Mouse (Mus musculus) CH12.LX (cell line): ENCODE data around the gene Olfr693. TPM values are rescaled to one million over a fixed set of nuclear protein-coding genes. Genes with fewer than 3 reads are reported as not detected.

Experiments
- DNase-seq: peaks from one replicate; pipeline ENCODE4 v3.0.0-alpha.2; 2013; ENCODE audit errors: extremely low read depth
- H3K27ac ChIP-seq: 2 replicates; pipeline ENCODE4 v1.5.1; 2012; ENCODE audit warnings: low read depth, mild to moderate bottlenecking, control low read depth, moderate library complexity; ENCODE audit not compliant: insufficient read depth
- H3K27me3 ChIP-seq: replicated peaks from 2 replicates; pipeline ENCODE3; 2012; ENCODE audit warnings: inconsistent platforms
- H3K36me3 ChIP-seq, 2 experiments: replicated peaks in 1 of 2; 2 replicates each; pipeline versions ENCODE3 to v1.6.1; 2012; ENCODE audit warnings: inconsistent platforms in 1 of 2, low read length in 1 of 2, mild to moderate bottlenecking in 1 of 2, mixed read lengths in 1 of 2, moderate library complexity in 1 of 2; ENCODE audit not compliant: control insufficient read depth in 1 of 2, insufficient read depth in 1 of 2
- H3K4me1 ChIP-seq, 2 experiments: 2 replicates each; pipeline ENCODE4 v1.6.1; 2012; ENCODE audit warnings: inconsistent platforms in 1 of 2, moderate library complexity in 1 of 2; ENCODE audit not compliant: insufficient read depth in 2 of 2, control insufficient read depth in 1 of 2
- H3K4me2 ChIP-seq: 2 replicates; pipeline ENCODE4 v1.6.1; 2012; ENCODE audit warnings: low read depth, mild to moderate bottlenecking, control low read depth; ENCODE audit not compliant: poor library complexity, insufficient read depth, severe bottlenecking
- H3K4me3 ChIP-seq, 3 experiments: fragments of 150-350 bp in 1 of 3; sonication (generic) in 1 of 3; replicated peaks in 1 of 3; 2 replicates each; pipeline versions ENCODE3 to v1.5.1; 2011 to 2012; ENCODE audit warnings: low read depth in 2 of 3, low read length in 2 of 3, mild to moderate bottlenecking in 2 of 3, moderate library complexity in 2 of 3, control low read depth in 1 of 3, improper control_type of control experiment in 1 of 3, inconsistent platforms in 1 of 3, mixed read lengths in 1 of 3; ENCODE audit not compliant: poor library complexity in 1 of 3
- H3K79me2 ChIP-seq: replicated peaks from 2 replicates; pipeline ENCODE4 v1.6.1; 2012; ENCODE audit warnings: mild to moderate bottlenecking, moderate library complexity; ENCODE audit not compliant: control insufficient read depth, poor library complexity, insufficient read depth, severe bottlenecking; ENCODE audit errors: extremely low read depth
- H3K9ac ChIP-seq: 2 replicates; pipeline ENCODE4 v1.6.1; 2012; ENCODE audit warnings: low read depth, mild to moderate bottlenecking, control low read depth, moderate library complexity; ENCODE audit not compliant: insufficient read depth
- H3K9me3 ChIP-seq: replicated peaks from 2 replicates; pipeline ENCODE3; 2012; ENCODE audit warnings: low read length, inconsistent platforms, mixed read lengths
- ZMIZ1 ChIP-seq: IDR thresholded peaks from 2 replicates; pipeline ENCODE4 v1.6.1; 2012; ENCODE audit warnings: low read depth, mild to moderate bottlenecking, inconsistent platforms, low read length, improper control_type of control experiment
- dilution Hi-C: fragments of 300-500 bp; cut with MboI; formaldehyde crosslinking; loops from 2 replicates; pipeline ENCODE4 v1.14.3; 2020; ENCODE audit warnings: low sequenced_read_pairs; ENCODE audit not compliant: extremely low pct_unique_long_range_greater_than_20kb, extremely low pct_ligation_motif_present
- in situ Hi-C: fragments of 300-500 bp; cut with MboI; formaldehyde crosslinking; loops from 3 replicates; pipeline ENCODE4 v1.14.3; 2019; ENCODE audit warnings: low sequenced_read_pairs, low pct_ligation_motif_present, low pct_unique_long_range_greater_than_20kb, mixed read lengths
- polyA plus RNA-seq: library from polyadenylated mRNA; unstranded; fragments of >175 nt; gene quantifications from 2 replicates; pipeline ENCODE4 v1.2.1, GENCODE M21; 2012; ENCODE audit warnings: low read depth; ENCODE audit not compliant: insufficient read length
- total RNA-seq, 2 experiments: library from RNA; depleted of rRNA; stranded (reverse); fragments of 300-350 nt in 1 of 2; fragments of >200 nt in 1 of 2; gene quantifications; 2 replicates each; pipeline ENCODE4 v1.2.3; 2012 to 2014

Gene Olfr693
- total and polyA plus RNA-seq, 3 experiments, result not detected

DNA sequence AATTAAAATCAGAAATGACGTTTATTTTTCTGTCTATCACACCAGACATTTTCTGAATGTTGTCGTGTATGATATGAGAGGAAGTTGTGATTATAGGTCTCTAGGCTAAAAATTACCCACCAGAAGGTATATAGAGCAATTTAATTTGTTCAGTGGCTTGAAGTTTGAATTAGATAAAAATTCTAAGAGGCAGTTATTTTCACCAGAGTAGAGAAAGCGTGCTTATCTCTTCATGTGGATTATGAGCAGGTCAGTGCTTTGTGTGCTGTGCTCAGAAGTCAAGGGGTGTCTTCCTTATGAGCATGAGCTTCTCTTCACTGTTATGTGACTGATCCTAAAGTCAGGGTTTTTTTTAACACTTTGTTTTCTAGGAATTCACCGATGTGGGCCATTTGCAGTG is 44.8 kb downstream of the Olfr693 start:
- no peaks in the 10 kb centered on the region for H3K9me3 ChIP-seq
- H3K27me3 ChIP-seq, result no peaks in the 10 kb centered on the region
- H3K79me2 ChIP-seq, result 0 out of 2 replicates have a peak, but pooled peaks cover 2% of the 10 kb centered on the region
- no peak overlapping the region for H3K27ac ChIP-seq
- dilution Hi-C loops (no loop called here), in situ Hi-C loops (no loop called here)
- TF ChIP-seq ZMIZ1, result no peak
- DNase-seq, result no peak
- H3K4me2 ChIP-seq, result no peak overlapping the region
- H3K4me3 ChIP-seq, result no peak overlapping the region
- H3K36me3 ChIP-seq, result peaks cover 4 to 10% of the 10 kb centered on the region in 2 experiments
- H3K9ac ChIP-seq, result no peak overlapping the region
- H3K4me1 ChIP-seq, result no peaks in the 10 kb centered on the region

Other genes starting within 250 kb of the Olfr693 start
- gene Olfr694, start 11.2 kb upstream of the Olfr693 start, total RNA-seq (2012; rRNA removed), result not detected in 2 replicates
- not detected in 2 replicates for gene Olfr694, start 11.2 kb upstream of the Olfr693 start, total RNA-seq (2014; rRNA removed)
- not detected in 2 replicates for gene Olfr694, start 11.2 kb upstream of the Olfr693 start, polyA plus RNA-seq
- not detected in 2 replicates for gene Olfr695, start 35.8 kb upstream of the Olfr693 start, total RNA-seq (2012; rRNA removed)
- gene Olfr695, start 35.8 kb upstream of the Olfr693 start, total RNA-seq (2014; rRNA removed), result not detected in 2 replicates
- gene Olfr695, start 35.8 kb upstream of the Olfr693 start, polyA plus RNA-seq, result not detected in 2 replicates
- gene Olfr697, start 61.9 kb upstream of the Olfr693 start, total RNA-seq (2012; rRNA removed), result not detected in 2 replicates
- gene Olfr697, start 61.9 kb upstream of the Olfr693 start, total RNA-seq (2014; rRNA removed), result not detected in 2 replicates
- not detected in 2 replicates for gene Olfr697, start 61.9 kb upstream of the Olfr693 start, polyA plus RNA-seq
- gene Olfr698, start 74.8 kb upstream of the Olfr693 start, total RNA-seq (2012; rRNA removed), result not detected in 2 replicates
- not detected in 2 replicates for gene Olfr698, start 74.8 kb upstream of the Olfr693 start, total RNA-seq (2014; rRNA removed)
- not detected in 2 replicates for gene Olfr698, start 74.8 kb upstream of the Olfr693 start, polyA plus RNA-seq
- gene Olfr699, start 112.6 kb upstream of the Olfr693 start, total RNA-seq (2012; rRNA removed), result not detected in 2 replicates
- gene Olfr699, start 112.6 kb upstream of the Olfr693 start, total RNA-seq (2014; rRNA removed), result not detected in 2 replicates
- gene Olfr699, start 112.6 kb upstream of the Olfr693 start, polyA plus RNA-seq, result not detected in 2 replicates
- not detected in 2 replicates for gene Olfr700, start 128.2 kb upstream of the Olfr693 start, total RNA-seq (2012; rRNA removed)
- not detected in 2 replicates for gene Olfr700, start 128.2 kb upstream of the Olfr693 start, total RNA-seq (2014; rRNA removed)
- not detected in 2 replicates for gene Olfr700, start 128.2 kb upstream of the Olfr693 start, polyA plus RNA-seq
- not detected in 2 replicates for gene Olfr701, start 133.5 kb upstream of the Olfr693 start, total RNA-seq (2012; rRNA removed)
- not detected in 2 replicates for gene Olfr701, start 133.5 kb upstream of the Olfr693 start, total RNA-seq (2014; rRNA removed)
- not detected in 2 replicates for gene Olfr701, start 133.5 kb upstream of the Olfr693 start, polyA plus RNA-seq
- gene Olfr702, start 153.3 kb upstream of the Olfr693 start, total RNA-seq (2012; rRNA removed), result not detected in 2 replicates
- gene Olfr702, start 153.3 kb upstream of the Olfr693 start, total RNA-seq (2014; rRNA removed), result not detected in 2 replicates
- not detected in 2 replicates for gene Olfr702, start 153.3 kb upstream of the Olfr693 start, polyA plus RNA-seq
- not detected in 2 replicates for gene Olfr703, start 162.8 kb upstream of the Olfr693 start, total RNA-seq (2012; rRNA removed)
- not detected in 2 replicates for gene Olfr703, start 162.8 kb upstream of the Olfr693 start, total RNA-seq (2014; rRNA removed)
- not detected in 2 replicates for gene Olfr703, start 162.8 kb upstream of the Olfr693 start, polyA plus RNA-seq
- not detected in 2 replicates for gene Olfr704, start 182.6 kb upstream of the Olfr693 start, total RNA-seq (2012; rRNA removed)
- not detected in 2 replicates for gene Olfr704, start 182.6 kb upstream of the Olfr693 start, total RNA-seq (2014; rRNA removed)
- not detected in 2 replicates for gene Olfr704, start 182.6 kb upstream of the Olfr693 start, polyA plus RNA-seq
- gene Olfr705, start 196.3 kb upstream of the Olfr693 start, total RNA-seq (2012; rRNA removed), result not detected in 2 replicates
- not detected in 2 replicates for gene Olfr705, start 196.3 kb upstream of the Olfr693 start, total RNA-seq (2014; rRNA removed)
- not detected in 2 replicates for gene Olfr705, start 196.3 kb upstream of the Olfr693 start, polyA plus RNA-seq
- gene Olfr706, start 207.6 kb upstream of the Olfr693 start, total RNA-seq (2012; rRNA removed), result not detected in 2 replicates
- not detected in 2 replicates for gene Olfr706, start 207.6 kb upstream of the Olfr693 start, total RNA-seq (2014; rRNA removed)
- not detected in 2 replicates for gene Olfr706, start 207.6 kb upstream of the Olfr693 start, polyA plus RNA-seq
- gene Olfr707, start 220.7 kb upstream of the Olfr693 start, total RNA-seq (2012; rRNA removed), result not detected in 2 replicates
- not detected in 2 replicates for gene Olfr707, start 220.7 kb upstream of the Olfr693 start, total RNA-seq (2014; rRNA removed)
- not detected in 2 replicates for gene Olfr707, start 220.7 kb upstream of the Olfr693 start, polyA plus RNA-seq
- not detected in 2 replicates for gene Olfr1532-ps1, start 227.4 kb upstream of the Olfr693 start, total RNA-seq (2012; rRNA removed)
- gene Olfr1532-ps1, start 227.4 kb upstream of the Olfr693 start, total RNA-seq (2014; rRNA removed), result not detected in 2 replicates
- not detected in 2 replicates for gene Olfr1532-ps1, start 227.4 kb upstream of the Olfr693 start, polyA plus RNA-seq